Mouse (Mus musculus) neural tube, embryonic 13.5 days (tissue): ENCODE measurements around the gene Eif4h. TPM values are rescaled to one million over a fixed set of nuclear protein-coding genes. Genes with fewer than 3 reads are reported as not detected.

ENCODE experiments used
- ATAC-seq: fragments of 200-750 bp; cut with Nextera tagmentation; 2 replicates; pipeline ENCODE4 v1.8.0; 2017; ENCODE audit warnings: low read depth, mild to moderate bottlenecking, moderate TSS enrichment, moderate library complexity
- H3K27ac ChIP-seq: fragments of 300-500 bp; sonication (generic); replicated peaks from 2 replicates; pipeline ENCODE4 v1.5.1; 2015; ENCODE audit warnings: moderate library complexity, mild to moderate bottlenecking, inconsistent platforms
- H3K27me3 ChIP-seq: fragments of 300-500 bp; sonication (generic); 2 replicates; pipeline ENCODE4 v1.6.1; 2015; ENCODE audit warnings: mild to moderate bottlenecking, inconsistent platforms
- H3K36me3 ChIP-seq: fragments of 300-500 bp; sonication (generic); 2 replicates; pipeline ENCODE4 v1.6.1; 2015; ENCODE audit warnings: mild to moderate bottlenecking, inconsistent platforms
- H3K4me1 ChIP-seq: fragments of 300-500 bp; sonication (generic); replicated peaks from 2 replicates; pipeline ENCODE4 v1.6.1; 2015; ENCODE audit warnings: inconsistent platforms
- H3K4me2 ChIP-seq: fragments of 300-500 bp; sonication (generic); 2 replicates; pipeline ENCODE4 v1.6.1; 2015; ENCODE audit warnings: inconsistent platforms, mild to moderate bottlenecking, moderate library complexity
- H3K4me3 ChIP-seq: fragments of 300-500 bp; sonication (generic); 2 replicates; pipeline ENCODE4 v1.5.1; 2015; ENCODE audit warnings: mild to moderate bottlenecking, inconsistent platforms
- H3K9ac ChIP-seq: fragments of 300-500 bp; sonication (generic); 2 replicates; pipeline ENCODE4 v1.6.1; 2015; ENCODE audit warnings: moderate library complexity, mild to moderate bottlenecking, inconsistent platforms
- H3K9me3 ChIP-seq: fragments of 300-500 bp; sonication (generic); 2 replicates; pipeline ENCODE4 v1.6.1; 2016; ENCODE audit warnings: inconsistent platforms
- WGBS: fragments of 180-500 bp; shearing (Covaris S2); methylation state at CpG from one replicate; pipeline ENCODE4 v1.1.7; 2015; 5-methylcytosine and 5-hydroxymethylcytosine counted together
- polyA plus RNA-seq: library from polyadenylated mRNA; unstranded; fragments of >200 nt; fragmentation: Nextera tagmentation; extraction: Ambion mirVana; gene quantifications from 2 replicates; pipeline ENCODE4 v1.2.1, GENCODE M21; 2015

The Eif4h gene
- polyA plus RNA-seq = 338 and 355 TPM in 2 replicates

DNA sequence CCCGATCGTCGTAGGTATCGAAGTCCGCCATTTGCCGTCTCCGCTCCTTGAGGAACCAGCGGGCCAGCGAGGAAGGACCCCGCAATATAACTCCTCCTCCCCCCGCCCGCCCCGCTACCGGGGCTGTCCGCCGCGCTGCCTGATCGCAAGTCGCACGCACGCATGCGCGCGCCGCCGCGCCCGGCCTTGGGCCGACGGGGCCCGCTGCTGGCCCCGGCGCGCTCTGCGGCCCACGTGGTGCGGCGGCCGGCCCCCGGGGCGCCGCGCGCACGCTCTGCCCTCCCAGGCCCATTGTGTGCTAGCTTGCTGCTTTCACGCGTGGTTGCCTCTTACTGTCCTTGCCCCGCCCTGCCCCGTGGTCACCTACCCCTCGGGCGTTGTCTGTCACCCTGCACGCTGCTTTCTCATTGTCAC is at the start of gene Eif4h:
TSS of gene Eif4h (minus strand) at position 222 of the 414 bp plus-strand sequence.
- Histone ChIP-seq H3K9me3 (no peaks in the 10 kb centered on the region), H3K27ac (peak within 1 kb of the TSS; percentile 96), H3K4me1 (peaks cover 32% of the 10 kb centered on the region), H3K9ac (peak within 1 kb of the TSS; percentile 99), H3K36me3 (peaks cover 22% of the 10 kb centered on the region), H3K4me3 (peak within 1 kb of the TSS; percentile 95), H3K27me3 (no peaks in the 10 kb centered on the region), H3K4me2 (peak within 1 kb of the TSS; percentile 80)
- ATAC-seq = peak; percentile 90
- WGBS = under 1% methylated on average over 36 of the region's 52 CpGs

GRCm38 (mm10) chr5:134688718-134689284 is 49.5 kb upstream of the Eif4h start:
- peak overlapping the region; percentile 66 for H3K9ac ChIP-seq
- H3K27ac ChIP-seq = peak overlapping the region; percentile 90
- H3K9me3 ChIP-seq = no peaks in the 10 kb centered on the region
- peak overlapping the region; percentile 82 for H3K4me2 ChIP-seq
- peak; percentile 97 for ATAC-seq
- no peaks in the 10 kb centered on the region for H3K27me3 ChIP-seq
- peak overlapping the region; percentile 68 for H3K4me3 ChIP-seq
- under 1% methylated on average over 38 of the region's 38 CpGs for WGBS
- peaks cover 26% of the 10 kb centered on the region for H3K36me3 ChIP-seq
- H3K4me1 ChIP-seq = peaks cover 29% of the 10 kb centered on the region

- Histone ChIP-seq H3K4me3 (peak within 1 kb of the TSS; percentile 68), H3K4me1 (peaks cover 29% of the 10 kb centered on the region), H3K36me3 (peaks cover 30% of the 10 kb centered on the region), H3K27me3 (no peaks in the 10 kb centered on the region), H3K9me3 (no peaks in the 10 kb centered on the region), H3K4me2 (peak within 1 kb of the TSS; percentile 82), H3K27ac (peak within 1 kb of the TSS; percentile 91), H3K9ac (peak within 1 kb of the TSS; percentile 80)
- under 1% methylated on average over 41 of the region's 69 CpGs for WGBS
- ATAC-seq = peak; percentile 42
These were observed 48.9 kb upstream of the Eif4h start, which contains the start of gene Limk1 for GRCm38 (mm10) chr5:134688086-134688717. Limk1 (minus strand) TSS chr5:134688598.

- no peak overlapping the region for H3K27ac ChIP-seq
- peak overlapping the region; percentile 80 for H3K9ac ChIP-seq
- peaks cover 29% of the 10 kb centered on the region for H3K4me1 ChIP-seq
- no peak for ATAC-seq
- H3K4me3 ChIP-seq = peak overlapping the region; percentile 68
- WGBS = 88% methylated on average over 1 of the region's 1 CpGs
- H3K27me3 ChIP-seq = no peaks in the 10 kb centered on the region
- peaks cover 38% of the 10 kb centered on the region for H3K36me3 ChIP-seq
- H3K9me3 ChIP-seq = no peaks in the 10 kb centered on the region
- peak overlapping the region; percentile 82 for H3K4me2 ChIP-seq
These were observed 47.9 kb upstream of the Eif4h start for GRCm38 (mm10) chr5:134687187-134687586.

GRCm38 (mm10) chr5:134686541-134686940 is 47.3 kb upstream of the Eif4h start:
- peaks cover 29% of the 10 kb centered on the region for H3K4me1 ChIP-seq
- no peak for ATAC-seq
- no peaks in the 10 kb centered on the region for H3K9me3 ChIP-seq
- no peak overlapping the region for H3K4me3 ChIP-seq
- H3K4me2 ChIP-seq = peak overlapping the region; percentile 82; the same call in 1 of the 2 replicates
- no peak overlapping the region for H3K27ac ChIP-seq
- H3K36me3 ChIP-seq = peaks cover 38% of the 10 kb centered on the region
- 90% methylated on average over 6 of the region's 6 CpGs for WGBS
- H3K27me3 ChIP-seq = no peaks in the 10 kb centered on the region
- H3K9ac ChIP-seq = no peak overlapping the region

DNA sequence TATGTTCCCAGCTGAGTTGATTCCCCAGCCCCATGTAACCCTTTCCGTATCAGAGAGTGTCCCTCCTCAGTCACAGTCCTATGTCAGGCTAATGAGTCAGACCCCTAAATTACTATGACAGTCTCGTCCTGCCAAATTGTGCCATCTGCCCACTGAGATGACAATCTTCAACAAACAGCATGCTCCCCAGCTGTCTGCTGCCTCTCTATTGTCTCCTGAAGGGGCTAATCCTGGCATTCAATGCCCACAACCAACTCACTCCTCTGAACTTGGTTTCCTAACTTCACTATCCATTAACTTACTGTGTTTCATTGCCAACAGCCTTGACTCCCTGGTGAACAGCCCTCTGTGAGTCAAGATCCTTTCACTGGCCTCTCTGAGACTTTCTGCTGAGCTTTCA is 45.1 kb upstream of the Eif4h start:
- H3K4me3 ChIP-seq = no peak overlapping the region
- H3K27me3 ChIP-seq = no peaks in the 10 kb centered on the region
- H3K36me3 ChIP-seq = peaks cover 50% of the 10 kb centered on the region
- no peaks in the 10 kb centered on the region for H3K9me3 ChIP-seq
- peaks cover 46% of the 10 kb centered on the region for H3K4me1 ChIP-seq
- 50% methylated on average over 2 of the region's 2 CpGs for WGBS
- no peak overlapping the region for H3K4me2 ChIP-seq
- no peak for ATAC-seq
- H3K9ac ChIP-seq = no peak overlapping the region
- no peak overlapping the region for H3K27ac ChIP-seq

DNA sequence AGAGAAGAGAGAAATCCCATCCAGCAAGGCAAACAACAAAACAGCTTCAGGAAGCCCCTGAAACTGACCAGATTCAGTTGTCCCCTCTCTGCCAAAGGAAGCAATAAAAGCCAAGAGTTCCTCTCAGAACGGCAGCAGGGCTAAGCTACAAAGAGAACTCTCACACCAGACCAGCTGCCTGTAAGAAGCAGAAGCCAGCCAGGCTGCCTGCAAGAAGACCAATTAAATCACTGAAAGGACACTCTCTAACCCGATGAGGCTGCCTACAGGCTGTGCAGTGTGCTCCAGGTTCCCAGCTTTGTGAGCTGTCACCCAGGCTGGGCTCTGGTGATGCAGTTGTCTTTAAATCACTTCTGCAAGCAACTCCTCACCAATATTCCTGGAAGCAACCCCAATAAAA is 44.5 kb upstream of the Eif4h start:
- peaks cover 54% of the 10 kb centered on the region for H3K36me3 ChIP-seq
- WGBS = 68% methylated on average over 2 of the region's 2 CpGs
- no peak for ATAC-seq

GRCm38 (mm10) chr5:134680238-134680637 is 40.9 kb upstream of the Eif4h start:
- no peak for ATAC-seq
- Histone ChIP-seq H3K9me3 (no peaks in the 10 kb centered on the region), H3K36me3 (peaks cover 56% of the 10 kb centered on the region), H3K27ac (no peak overlapping the region), H3K4me2 (no peak overlapping the region), H3K4me1 (peaks cover 64% of the 10 kb centered on the region), H3K9ac (peak overlapping the region; percentile 36; the same call in 1 of the 2 replicates), H3K4me3 (no peak overlapping the region), H3K27me3 (no peaks in the 10 kb centered on the region)
- 79% methylated on average over 12 of the region's 12 CpGs for WGBS

More for the DNA sequence above, 44.5 kb upstream of the Eif4h start:
- no peak overlapping the region for H3K4me3 ChIP-seq
- H3K27me3 ChIP-seq = no peaks in the 10 kb centered on the region
- no peak overlapping the region for H3K4me2 ChIP-seq
- H3K4me1 ChIP-seq = peaks cover 52% of the 10 kb centered on the region
- no peaks in the 10 kb centered on the region for H3K9me3 ChIP-seq
- H3K9ac ChIP-seq = no peak overlapping the region
- no peak overlapping the region for H3K27ac ChIP-seq

GRCm38 (mm10) chr5:134678827-134679546 is 39.7 kb upstream of the Eif4h start:
- 59% methylated on average over 8 of the region's 8 CpGs for WGBS
- Histone ChIP-seq H3K36me3 (peaks cover 46% of the 10 kb centered on the region), H3K9me3 (no peaks in the 10 kb centered on the region), H3K4me3 (no peak overlapping the region), H3K4me2 (no peak overlapping the region), H3K4me1 (peaks cover 59% of the 10 kb centered on the region), H3K9ac (peak overlapping the region; percentile 34; the same call in 1 of the 2 replicates), H3K27ac (no peak overlapping the region), H3K27me3 (no peaks in the 10 kb centered on the region)
- ATAC-seq = no peak

GRCm38 (mm10) chr5:134678031-134678430 is 38.7 kb upstream of the Eif4h start:
- no peak overlapping the region for H3K9ac ChIP-seq

GRCm38 (mm10) chr5:134677491-134677890 is 38.2 kb upstream of the Eif4h start:
- Histone ChIP-seq H3K4me1 (peaks cover 60% of the 10 kb centered on the region), H3K36me3 (peaks cover 40% of the 10 kb centered on the region), H3K4me2 (no peak overlapping the region; the same call in 1 of the 2 replicates), H3K9me3 (no peaks in the 10 kb centered on the region), H3K9ac (no peak overlapping the region), H3K4me3 (no peak overlapping the region), H3K27ac (peak overlapping the region; percentile 90; the same call in 1 of the 2 replicates), H3K27me3 (no peaks in the 10 kb centered on the region)
- ATAC-seq = no peak
- 94% methylated on average over 5 of the region's 5 CpGs for WGBS

More at GRCm38 (mm10) chr5:134678031-134678430, 38.7 kb upstream of the Eif4h start:
- Histone ChIP-seq H3K27me3 (no peaks in the 10 kb centered on the region), H3K9me3 (no peaks in the 10 kb centered on the region), H3K4me2 (no peak overlapping the region), H3K36me3 (peaks cover 40% of the 10 kb centered on the region), H3K27ac (no peak overlapping the region), H3K4me3 (no peak overlapping the region), H3K4me1 (peaks cover 57% of the 10 kb centered on the region)
- ATAC-seq = no peak
- 81% methylated on average over 3 of the region's 3 CpGs for WGBS
